Mouse (Mus musculus) myocyte (in vitro differentiated cells): ENCODE measurements at regions not wholly inside any gene's neighbourhood (a gene's known extent, or its start where the extent isn't known, plus 50 kb on each side); places are given as distances from the start of the nearest gene placed in this dataset.

ENCODE experiments used
- H3K27me3 ChIP-seq: one replicate; pipeline ENCODE4 v1.6.1; 2011; ENCODE audit not compliant: control insufficient read depth, insufficient read depth, insufficient read length
- H3K36me3 ChIP-seq: one replicate; pipeline ENCODE4 v1.6.1; 2011; ENCODE audit not compliant: control insufficient read depth, insufficient read depth
- H3K4me2 ChIP-seq: one replicate; pipeline ENCODE4 v1.6.1; 2011; ENCODE audit warnings: low read depth, control low read depth
- H3K4me3 ChIP-seq: one replicate; pipeline ENCODE4 v1.5.1; 2011; ENCODE audit warnings: mild to moderate bottlenecking, control low read depth, moderate library complexity
- H3K79me2 ChIP-seq: one replicate; pipeline ENCODE4 v1.6.1; 2011; ENCODE audit not compliant: control insufficient read depth, insufficient read depth
- H3ac ChIP-seq: one replicate; pipeline ENCODE4 v1.6.1; 2011; ENCODE audit not compliant: control insufficient read depth, insufficient read length
- CEBPB ChIP-seq: IDR thresholded peaks from 2 replicates; pipeline ENCODE4 v1.6.1; 2011; ENCODE audit warnings: mild to moderate bottlenecking, moderate library complexity; ENCODE audit not compliant: poor library complexity, insufficient read depth, severe bottlenecking
- E2F4 ChIP-seq: IDR thresholded peaks from one replicate; pipeline ENCODE4 v1.6.1; 2011; ENCODE audit warnings: mild to moderate bottlenecking, control low read depth, moderate library complexity; ENCODE audit not compliant: insufficient read depth
- MAX ChIP-seq: IDR thresholded peaks from one replicate; pipeline ENCODE4 v1.6.1; 2011; ENCODE audit warnings: low read depth, mild to moderate bottlenecking, control low read depth
- MYOD1 ChIP-seq, 3 experiments: IDR thresholded peaks; one replicate each; pipeline ENCODE4 v1.6.1; 2011; ENCODE audit warnings: control low read depth in 2 of 3, low read depth in 2 of 3, mild to moderate bottlenecking in 2 of 3, moderate library complexity in 1 of 3; ENCODE audit not compliant: insufficient read length in 2 of 3, control insufficient read depth in 1 of 3
- MYOG ChIP-seq, 3 experiments: IDR thresholded peaks; one replicate each; pipeline ENCODE4 v1.6.1; 2011; ENCODE audit warnings: control low read depth in 2 of 3, low read depth in 2 of 3, mild to moderate bottlenecking in 2 of 3; ENCODE audit not compliant: insufficient read length in 2 of 3, control insufficient read depth in 1 of 3, insufficient read depth in 1 of 3
- POLR2A ChIP-seq: IDR thresholded peaks from one replicate; pipeline ENCODE4 v1.6.1; 2011; ENCODE audit warnings: low read depth, mild to moderate bottlenecking, control low read depth, moderate library complexity; ENCODE audit not compliant: insufficient read length
- POLR2AphosphoS2 ChIP-seq: IDR thresholded peaks from one replicate; pipeline ENCODE4 v1.6.1; 2011; ENCODE audit warnings: low read depth, control low read depth; ENCODE audit not compliant: insufficient read length
- REST ChIP-seq: IDR thresholded peaks from one replicate; pipeline ENCODE4 v1.6.1; 2011; ENCODE audit warnings: mild to moderate bottlenecking, control low read depth, moderate library complexity; ENCODE audit not compliant: insufficient read depth, insufficient read length
- SRF ChIP-seq: IDR thresholded peaks from one replicate; pipeline ENCODE4 v1.6.1; 2011; ENCODE audit warnings: low read depth; ENCODE audit not compliant: control insufficient read depth, insufficient read length
- TCF12 ChIP-seq: IDR thresholded peaks from one replicate; pipeline ENCODE4 v1.6.1; 2011; ENCODE audit warnings: mild to moderate bottlenecking, control low read depth; ENCODE audit not compliant: poor library complexity, insufficient read depth, severe bottlenecking
- TCF3 ChIP-seq: IDR thresholded peaks from one replicate; pipeline ENCODE4 v1.6.1; 2011; ENCODE audit warnings: low read depth, control low read depth; ENCODE audit not compliant: insufficient read length
- USF1 ChIP-seq: IDR thresholded peaks from one replicate; pipeline ENCODE4 v1.6.1; 2011; ENCODE audit warnings: low read depth, mild to moderate bottlenecking, control low read depth, moderate library complexity

DNA sequence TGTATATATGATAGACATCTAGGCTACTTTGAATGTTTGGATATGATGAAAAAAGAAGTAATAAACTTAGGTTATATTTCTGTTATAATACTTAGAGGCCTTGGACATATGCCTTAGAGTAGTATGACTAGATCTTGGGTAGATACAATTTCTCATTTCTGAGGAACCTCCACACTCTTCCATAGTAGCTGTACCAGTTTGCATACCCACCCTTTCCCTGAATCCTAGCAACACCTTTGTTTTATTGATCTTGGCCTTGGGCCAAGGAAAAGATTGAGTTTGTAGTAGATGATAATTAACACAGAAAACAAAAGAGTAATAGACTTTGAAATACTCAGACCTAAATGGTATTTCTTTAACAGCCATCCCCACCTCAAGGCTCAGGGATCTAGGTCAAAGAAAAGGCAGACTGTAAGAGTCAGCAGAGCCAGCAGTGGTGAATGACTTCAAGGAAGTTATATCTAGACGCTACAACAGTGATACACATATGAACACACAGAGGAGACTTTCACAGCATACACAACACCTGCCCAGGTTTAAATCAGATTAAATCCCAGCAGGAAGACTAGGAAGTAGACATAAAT lies 1937.9 kb upstream of the Gm12353 start:
- no peak for TF ChIP-seq TCF12
- TF ChIP-seq MAX, result no peak
- TF ChIP-seq TCF3, result no peak
- TF ChIP-seq MYOG (IDR thresholded peaks at IDR 0.05; ENCODE audit: control insufficient read depth in 1 of 3, insufficient read depth in 1 of 3, insufficient read length in 2 of 3, low read depth in 2 of 3), result no peak
- no peak for TF ChIP-seq MYOD1 (IDR thresholded peaks at IDR 0.05; ENCODE audit: control insufficient read depth in 1 of 3, insufficient read length in 2 of 3, low read depth in 2 of 3)
- no peak for TF ChIP-seq POLR2A
- no peak for TF ChIP-seq POLR2AphosphoS2
- TF ChIP-seq USF1, result no peak
- no peak for TF ChIP-seq REST
- TF ChIP-seq SRF, result no peak
- TF ChIP-seq CEBPB, result no peak
- no peak for TF ChIP-seq E2F4
- H3ac ChIP-seq, result no peak overlapping the region
- no peaks in the 10 kb centered on the region for H3K36me3 ChIP-seq
- no peaks in the 10 kb centered on the region for H3K27me3 ChIP-seq
- no peak overlapping the region for H3K4me2 ChIP-seq
- H3K4me3 ChIP-seq, result no peak overlapping the region
- no peaks in the 10 kb centered on the region for H3K79me2 ChIP-seq
